Mouse (Mus musculus): ENCODE data around the gene Sh2b1.

DNA sequence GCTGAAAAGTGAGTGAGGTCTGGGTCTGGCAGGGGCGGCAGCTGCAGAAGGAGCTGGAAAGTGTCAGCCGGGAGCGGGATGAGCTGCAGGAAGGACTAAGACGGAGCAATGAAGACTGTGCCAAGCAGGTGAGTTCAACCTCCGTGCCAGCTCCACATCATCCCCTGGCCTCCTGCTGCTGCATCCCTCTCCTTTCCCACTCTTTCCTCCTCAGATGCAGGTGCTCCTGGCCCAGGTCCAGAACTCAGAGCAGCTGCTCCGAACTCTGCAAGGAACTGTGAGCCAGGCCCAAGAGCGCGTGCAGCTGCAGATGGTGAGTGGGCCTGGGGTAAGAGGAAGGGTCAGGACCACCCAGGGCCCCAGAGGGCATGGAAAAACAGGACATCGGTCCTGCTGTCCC is 35.1 kb downstream of the Sh2b1 start:
- TF ChIP-seq CTCF (IDR thresholded peaks at IDR 0.05; ENCODE audit: low read depth) (no peak), EP300 (IDR thresholded peaks at IDR 0.05; ENCODE audit: low read depth) (no peak)
